Mouse (Mus musculus): ENCODE measurements at regions not wholly inside any gene's neighbourhood (a gene's known extent, or its start where the extent isn't known, plus 50 kb on each side); places are given as distances from the start of the nearest gene placed in this dataset.
A peak's percentile ranks its signal among the peaks of the same experiment; 100 is the strongest.
"Not testable (repeated sequence)": the region's sequence is repeated elsewhere in the genome, so short reads cannot be mapped to it uniquely, and the experiment has no call there.

- no peak for DNase-seq
Observed at GRCm38 (mm10) chr16:30686536-30686935, 87.0 kb downstream of the Fam43a start.

- DNase-seq = no peak
Observed at GRCm38 (mm10) chr16:30687225-30687624, 87.7 kb downstream of the Fam43a start.

- no peak for DNase-seq
Observed at GRCm38 (mm10) chr16:30687682-30688081, 88.2 kb downstream of the Fam43a start.

- DNase-seq = no peak
Observed at GRCm38 (mm10) chr16:30690531-30690930, 91.0 kb downstream of the Fam43a start.

GRCm38 (mm10) chr16:30691964-30692363 is 92.4 kb downstream of the Fam43a start:
- DNase-seq = no peak

- DNase-seq = peak; percentile 62
Observed at GRCm38 (mm10) chr16:30692541-30693141, 93.1 kb downstream of the Fam43a start.

GRCm38 (mm10) chr16:30693206-30693605 is 93.7 kb downstream of the Fam43a start:
- DNase-seq = no peak

- DNase-seq = no peak
Observed at GRCm38 (mm10) chr16:30693839-30694527, 94.5 kb downstream of the Fam43a start.

GRCm38 (mm10) chr16:30695691-30696090 is 96.2 kb downstream of the Fam43a start:
- DNase-seq = no peak

GRCm38 (mm10) chr16:30697209-30697608 is 97.7 kb downstream of the Fam43a start:
- DNase-seq = no peak

- DNase-seq = no peak
Observed at GRCm38 (mm10) chr16:30697806-30698205, 98.3 kb downstream of the Fam43a start.

GRCm38 (mm10) chr16:30703831-30704230 is 104.3 kb downstream of the Fam43a start:
- no peak for DNase-seq

- DNase-seq = peak; percentile 51
Observed at GRCm38 (mm10) chr16:30709501-30709900, 110.0 kb downstream of the Fam43a start.

GRCm38 (mm10) chr16:30709975-30710374 is 110.5 kb downstream of the Fam43a start:
- no peak for DNase-seq

- DNase-seq = no peak
Observed at GRCm38 (mm10) chr16:30712570-30712969, 113.0 kb downstream of the Fam43a start.

- not testable (repeated sequence) for DNase-seq
Observed at GRCm38 (mm10) chr16:30717577-30717976, 118.1 kb downstream of the Fam43a start.

GRCm38 (mm10) chr16:30720791-30721190 is 121.3 kb downstream of the Fam43a start:
- DNase-seq = no peak

- no peak for DNase-seq
Observed at GRCm38 (mm10) chr16:30721223-30721622, 121.7 kb downstream of the Fam43a start.

- DNase-seq = no peak
Observed at GRCm38 (mm10) chr16:30722372-30722771, 122.8 kb downstream of the Fam43a start.

GRCm38 (mm10) chr16:30724591-30724990 is 125.1 kb downstream of the Fam43a start:
- no peak for DNase-seq

- no peak for DNase-seq
Observed at GRCm38 (mm10) chr16:30732770-30733415, 133.4 kb downstream of the Fam43a start.

GRCm38 (mm10) chr16:30733478-30733877 is 134.0 kb downstream of the Fam43a start:
- no peak for DNase-seq

- no peak for DNase-seq
Observed at GRCm38 (mm10) chr16:30735360-30735759, 135.8 kb downstream of the Fam43a start.

Data from adrenal gland, adult 2 months (tissue).